Mouse (Mus musculus): ENCODE results near the gene Acox3.
A peak's percentile ranks its signal among the peaks of the same experiment; 100 is the strongest.

Gene Acox3

DNA sequence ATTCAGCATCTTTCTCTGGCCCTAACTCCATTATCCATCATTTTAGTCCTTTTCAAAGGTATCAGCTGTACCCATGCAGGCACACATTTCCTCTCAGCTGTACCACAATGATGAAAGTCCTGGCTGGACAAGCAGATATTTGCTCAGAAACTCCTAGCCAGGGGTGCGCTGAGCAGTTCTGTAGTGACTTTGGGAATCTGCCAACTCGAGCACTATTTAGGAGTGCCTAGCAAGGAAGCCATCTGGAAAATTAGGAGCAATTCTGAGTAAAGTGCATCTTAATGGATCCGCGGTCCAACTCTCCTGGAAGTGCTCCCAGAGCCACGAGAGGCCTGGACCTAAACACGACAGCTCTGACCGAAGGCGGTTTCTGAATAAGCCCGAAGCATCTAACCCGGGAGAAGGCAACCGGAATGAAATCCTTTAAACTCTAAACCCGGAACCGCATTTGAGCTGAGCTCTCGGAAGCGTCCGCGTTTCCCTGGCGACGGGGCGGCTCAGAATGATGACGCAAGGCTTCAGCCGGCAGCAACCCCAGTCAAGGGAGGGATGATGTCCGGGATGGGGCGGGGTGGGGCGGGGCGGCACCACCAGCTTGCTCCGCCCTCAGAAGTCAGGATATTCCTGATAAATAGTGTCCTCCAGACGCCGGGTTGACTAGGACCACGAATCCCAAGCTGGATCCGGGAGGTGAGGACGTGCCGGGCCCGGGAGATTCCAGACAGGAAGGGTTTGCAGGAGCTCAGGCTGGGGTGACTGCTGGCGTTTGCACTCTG, at the start of gene Acox3:
Gene Acox3 (plus strand): TSS at position 596 of the 776 bp plus-strand sequence.
- DNase-seq = peak; percentile 94

DNA sequence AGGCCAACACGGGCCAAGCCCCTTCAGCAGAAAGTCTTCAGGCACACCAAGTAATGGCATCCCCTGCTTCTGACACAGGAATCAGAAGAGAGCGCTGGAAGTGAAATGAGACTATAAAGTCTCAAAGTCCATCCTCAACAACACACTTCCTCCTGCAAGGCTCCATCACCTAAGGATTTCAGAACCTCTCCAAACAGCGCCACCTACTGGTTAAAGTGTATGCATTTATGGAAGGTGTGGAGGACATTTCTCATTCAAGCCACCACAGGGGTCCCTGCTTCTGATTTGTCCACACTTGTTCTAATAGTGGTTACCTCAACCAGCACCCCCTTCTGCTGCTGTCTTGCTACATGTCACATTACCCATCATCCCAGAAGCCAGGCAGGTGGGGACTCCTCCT, 46.6 kb upstream of the Acox3 start:
- DNase-seq = no peak

DNA sequence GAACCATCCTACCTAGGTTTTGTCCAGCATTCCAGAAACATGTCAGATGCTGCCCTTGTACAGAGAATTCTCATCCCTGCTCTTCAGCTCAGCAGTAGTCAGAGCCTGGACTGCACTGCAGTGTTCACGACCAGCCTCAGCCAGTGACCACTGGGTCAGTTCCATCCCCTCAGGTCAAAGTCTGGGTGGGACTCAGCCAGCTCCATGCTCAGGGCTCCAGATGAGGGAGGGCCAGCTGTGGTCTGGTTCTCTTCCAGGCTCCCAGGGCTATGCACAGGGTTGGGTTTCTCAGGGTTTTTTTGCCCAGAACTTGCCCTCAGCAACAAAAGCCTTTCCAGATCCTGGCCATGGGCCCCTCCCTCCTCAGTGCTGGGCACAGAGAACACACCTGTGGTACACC, 45.4 kb upstream of the Acox3 start:
- DNase-seq = no peak

DNA sequence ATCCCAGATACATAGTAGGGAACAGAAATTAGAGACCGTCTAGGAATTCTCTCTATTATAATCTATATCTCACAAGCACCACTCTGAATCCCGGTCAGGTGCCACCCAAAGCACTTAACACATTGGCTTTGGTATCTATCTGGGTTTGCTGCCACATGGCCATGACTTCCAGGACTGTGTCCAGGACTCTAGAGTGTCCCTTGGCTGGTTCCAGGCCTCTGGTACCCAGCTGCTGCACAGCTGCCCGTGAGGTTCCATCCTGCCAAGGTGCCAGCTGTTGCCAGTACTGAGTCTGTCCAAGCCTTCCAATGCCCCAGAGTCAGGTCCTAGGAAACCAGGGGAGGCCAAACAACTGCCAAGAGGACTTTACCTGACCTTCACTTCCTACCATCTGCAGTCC, 44.8 kb upstream of the Acox3 start:
- DNase-seq = no peak

DNA sequence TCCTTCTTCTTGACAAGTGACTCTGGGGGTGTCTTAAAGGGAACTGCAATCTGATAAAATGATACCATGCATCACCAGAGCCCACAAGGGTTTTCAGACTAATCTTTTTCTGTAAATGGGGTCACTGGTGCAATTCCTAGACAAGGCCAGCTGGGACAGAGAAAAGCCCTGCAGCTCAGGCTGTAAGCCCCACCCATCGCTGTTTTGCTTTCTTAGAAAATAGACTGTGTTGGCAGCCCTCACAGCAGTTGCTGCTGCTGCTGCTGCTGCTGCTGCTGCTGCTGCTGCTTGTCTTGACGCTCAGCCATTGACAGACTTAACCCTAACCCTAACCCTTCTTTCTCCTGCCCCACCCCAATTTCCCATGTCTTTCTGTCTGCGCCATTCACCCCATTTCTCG, 43.3 kb upstream of the Acox3 start:
- DNase-seq = no peak

DNA sequence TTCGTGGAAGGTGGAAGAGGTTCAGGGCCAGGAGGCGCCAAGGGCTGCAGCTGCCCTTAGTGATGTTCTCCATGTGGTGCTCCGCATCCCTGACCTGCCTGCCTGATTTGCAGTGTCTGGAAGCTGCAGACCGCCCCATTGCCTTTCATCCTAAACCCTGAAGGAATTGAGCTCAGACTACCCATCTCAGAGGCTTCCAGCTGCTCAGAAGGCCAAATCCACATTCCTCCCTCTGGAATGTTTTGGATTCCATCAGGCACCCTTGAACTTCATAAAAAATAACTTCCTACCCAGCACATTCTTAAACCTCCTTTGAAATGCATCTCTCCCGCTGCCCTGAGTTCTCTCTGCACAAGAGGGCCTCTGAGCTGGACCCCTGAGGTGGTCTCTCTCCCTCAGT, 42.3 kb upstream of the Acox3 start:
- no peak for DNase-seq

DNA sequence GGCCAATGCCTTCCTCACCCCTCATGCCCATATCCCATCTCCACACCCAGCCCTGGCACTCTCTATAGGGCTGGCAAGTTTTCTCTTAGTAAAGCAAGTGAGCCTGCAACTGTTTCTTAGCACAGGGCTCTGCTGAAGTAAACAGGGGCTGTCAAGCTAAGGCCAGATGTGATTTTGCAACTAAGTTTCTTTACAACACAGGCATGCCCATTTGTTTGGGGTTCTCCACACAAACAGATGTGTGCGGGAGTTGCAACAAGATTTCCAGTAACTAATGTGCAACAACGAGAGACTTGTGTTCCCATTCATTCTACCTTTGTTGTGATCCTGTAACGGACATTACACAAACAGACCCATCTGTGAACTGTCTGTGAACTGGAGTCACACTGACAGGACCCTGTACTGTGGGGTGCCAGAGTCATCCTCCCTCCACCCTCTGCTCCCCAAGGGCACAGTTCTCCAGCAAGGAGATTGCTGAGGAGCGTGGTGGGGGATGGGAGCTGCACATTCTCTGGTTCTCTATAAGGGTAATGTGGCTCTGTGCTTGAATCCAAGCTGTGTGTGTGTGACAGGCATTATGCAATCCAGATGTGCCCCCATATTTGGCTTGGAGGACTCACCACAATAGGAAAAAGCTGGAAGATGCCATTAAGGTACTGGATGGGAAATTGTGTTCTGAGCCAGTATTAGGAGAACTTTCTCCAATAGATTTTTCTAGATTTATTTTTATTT, 41.6 kb upstream of the Acox3 start:
- DNase-seq = no peak

DNA sequence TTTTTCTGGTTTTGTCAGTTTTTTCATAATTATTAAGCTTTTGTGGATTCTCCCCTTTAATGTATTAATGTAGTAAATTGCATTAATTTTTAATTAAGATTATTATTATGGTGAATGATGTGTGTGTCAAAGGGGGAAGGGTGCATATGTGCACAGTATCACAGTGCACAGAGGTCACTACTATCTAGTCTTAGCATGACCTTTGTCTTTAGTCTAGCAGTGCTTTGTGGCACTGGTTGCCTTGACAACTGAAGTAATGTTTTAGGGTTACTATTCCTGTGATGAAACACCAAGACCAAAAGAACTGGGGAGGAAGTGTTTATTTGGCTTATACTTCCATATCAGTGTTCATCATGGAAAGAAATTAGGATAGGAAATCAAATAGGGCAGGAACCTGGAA, 36.7 kb upstream of the Acox3 start:
- no peak for DNase-seq

DNA sequence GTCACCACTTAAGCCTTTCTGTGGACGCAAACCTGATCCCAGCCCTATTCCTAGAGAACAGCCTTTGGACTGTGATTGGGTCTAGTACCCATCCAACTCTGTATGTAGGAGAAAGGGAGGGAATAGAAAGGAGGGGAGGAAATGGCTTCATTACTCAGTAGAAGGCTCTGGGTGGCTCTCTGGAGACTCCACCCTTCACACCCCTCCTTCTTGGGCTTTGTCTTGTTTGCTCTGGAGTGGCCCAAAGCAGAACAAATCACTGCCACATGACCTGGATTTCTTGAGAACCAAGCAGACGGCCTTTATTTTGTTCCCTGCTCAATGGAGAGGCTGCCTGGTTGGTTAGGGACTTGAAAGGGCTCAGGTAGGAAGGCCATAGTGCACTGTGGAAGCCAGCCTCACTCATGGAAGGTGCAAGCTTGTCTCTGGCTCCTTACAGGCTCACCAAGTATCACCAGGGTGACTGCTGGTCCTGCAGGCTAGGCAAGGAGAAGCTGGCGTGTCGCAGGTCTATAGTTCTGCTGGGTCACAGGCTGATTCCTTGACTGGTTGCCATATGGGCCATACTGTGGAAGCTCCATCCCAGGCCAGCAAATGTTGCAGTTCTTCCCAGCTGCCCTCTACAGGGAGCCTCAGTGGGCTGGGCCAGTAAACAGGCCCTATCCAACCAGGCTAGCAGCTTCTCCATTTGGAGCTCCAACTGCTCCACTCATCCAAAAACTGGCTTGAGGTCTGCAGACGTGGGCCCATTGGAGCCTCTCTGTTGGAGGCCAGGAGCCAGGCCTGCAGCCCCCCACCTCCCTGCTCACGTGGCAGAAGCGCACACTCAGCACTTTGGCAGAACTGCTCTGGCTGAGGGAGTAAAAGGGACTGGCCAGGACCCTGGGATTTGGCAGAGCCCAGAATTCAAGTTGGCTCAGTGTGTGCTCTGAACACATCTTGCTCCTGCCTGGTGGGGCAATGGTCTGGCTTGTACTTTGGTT, 30.7 kb upstream of the Acox3 start:
- DNase-seq = no peak

DNA sequence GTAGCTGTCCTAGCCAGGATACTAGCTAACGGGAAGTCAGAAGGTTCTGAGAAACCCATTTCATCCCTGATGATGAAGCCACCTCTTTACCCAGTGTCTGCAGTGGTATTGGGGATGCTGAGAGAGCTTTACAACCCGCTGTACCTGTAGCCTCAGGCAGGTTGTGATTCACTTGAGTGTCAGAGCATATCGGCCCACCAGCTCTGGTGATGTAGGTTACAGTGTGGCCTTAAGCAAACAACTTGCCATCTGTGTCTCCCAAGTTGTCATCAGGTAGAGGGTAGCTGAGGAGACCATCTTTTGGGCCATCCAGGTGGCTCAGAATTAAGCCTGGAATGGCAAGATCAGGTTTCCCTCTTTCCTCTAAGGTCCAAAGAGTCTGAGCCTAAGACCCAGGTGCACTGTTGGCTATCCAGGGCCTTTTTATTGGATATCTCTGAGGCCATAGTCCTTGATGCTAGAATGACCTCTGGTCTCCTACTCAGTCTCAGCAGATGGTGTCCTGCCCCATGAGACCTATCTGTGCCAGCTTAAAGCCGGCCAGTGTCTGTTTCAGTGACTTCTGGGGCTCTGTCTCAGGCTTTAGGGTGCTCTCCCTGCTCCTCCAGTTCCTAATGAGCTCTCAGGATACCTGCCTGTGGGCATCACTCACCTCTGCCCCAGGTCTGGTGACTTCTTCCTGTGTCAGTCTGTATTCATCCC, 29.9 kb upstream of the Acox3 start:
- no peak for DNase-seq

DNA sequence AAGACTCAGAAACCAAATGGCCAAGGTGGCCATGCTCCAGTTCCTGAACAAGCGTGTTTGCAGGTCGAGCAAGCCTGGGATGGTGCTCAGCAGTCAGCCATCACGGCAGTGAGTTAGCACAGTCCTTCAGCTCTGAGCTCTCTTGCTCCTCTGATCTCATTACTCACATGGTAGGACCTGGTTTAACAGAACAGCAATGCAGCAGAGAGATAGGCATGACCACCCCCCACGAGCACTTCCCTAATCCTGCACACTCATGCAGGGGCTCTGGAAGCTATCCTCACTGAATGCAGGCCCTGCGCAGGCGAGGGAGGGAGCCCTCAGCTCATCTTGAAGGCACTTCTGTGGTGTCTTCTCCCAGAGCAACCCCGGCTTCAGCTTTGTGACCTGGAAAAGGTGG, 26.4 kb upstream of the Acox3 start:
- no peak for DNase-seq

DNA sequence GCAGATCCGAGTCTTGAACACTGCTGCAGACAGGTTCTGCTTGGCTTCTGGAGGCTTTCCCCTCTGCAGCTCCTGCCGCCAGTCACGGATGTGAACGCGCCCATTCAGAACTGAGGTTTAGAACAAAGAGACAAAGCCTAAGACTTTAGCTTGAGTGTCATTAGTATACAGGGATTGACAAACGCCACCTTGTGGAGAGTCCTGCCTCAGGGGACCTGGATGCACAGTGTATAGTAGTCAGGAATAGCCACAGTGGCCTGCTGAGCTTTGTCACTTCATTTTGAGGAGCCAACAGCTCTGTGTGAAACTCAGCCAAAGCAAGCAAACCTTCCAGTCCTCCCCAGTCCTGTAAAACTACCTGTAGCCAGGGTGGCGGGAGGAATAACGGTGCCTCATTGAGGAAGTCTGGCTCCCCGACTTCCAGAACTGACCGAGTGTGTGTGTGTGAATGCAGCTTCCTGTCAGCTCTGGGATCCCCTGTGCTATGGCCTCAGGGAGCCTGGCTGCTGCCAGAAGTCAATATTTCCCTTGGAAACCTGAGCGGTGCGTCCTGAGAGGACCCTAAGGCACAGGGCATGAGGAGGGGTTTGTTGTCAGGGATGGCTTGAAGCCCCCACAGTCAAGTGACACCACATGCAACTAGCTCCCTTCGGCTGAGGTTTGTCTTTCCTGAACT, 24.8 kb upstream of the Acox3 start:
- DNase-seq = no peak

DNA sequence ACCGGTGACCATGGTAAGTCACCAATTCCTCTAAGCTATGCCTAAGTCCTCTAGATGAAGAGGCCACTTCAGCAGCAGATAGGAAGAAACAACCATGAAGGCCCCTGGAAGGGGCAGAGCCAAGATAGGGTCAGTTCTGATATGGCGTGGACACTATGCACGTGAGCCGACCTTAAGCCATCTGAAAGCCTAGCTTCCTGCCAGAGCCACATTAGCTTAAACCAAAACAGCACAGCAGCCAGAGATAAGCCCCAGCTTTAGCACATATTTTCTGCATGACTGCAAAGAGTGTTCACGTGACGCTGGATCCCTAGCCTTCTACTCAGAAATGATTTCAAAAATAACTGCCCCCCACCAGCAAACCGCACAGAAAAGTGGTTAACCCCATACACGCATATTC, 23.4 kb upstream of the Acox3 start:
- no peak for DNase-seq

DNA sequence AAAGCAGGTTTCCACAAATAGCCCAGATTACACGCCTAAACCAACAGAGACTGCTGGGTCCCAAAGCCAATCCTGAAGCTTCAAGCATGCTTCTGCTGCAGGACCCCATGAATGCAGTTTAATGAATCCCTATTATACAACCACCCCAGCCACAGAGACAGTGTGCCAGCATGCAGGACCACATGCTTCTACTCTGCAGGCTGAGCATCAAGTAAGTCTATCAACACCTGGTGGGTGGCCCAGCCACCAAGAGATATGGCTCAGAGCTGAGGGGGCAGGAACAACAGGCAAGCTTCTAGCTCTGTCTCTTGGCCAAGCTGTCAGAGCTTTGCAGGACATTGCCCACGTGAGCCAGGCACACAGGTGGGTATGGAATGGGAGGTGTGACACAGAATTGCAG, 20.2 kb upstream of the Acox3 start:
- DNase-seq = no peak

DNA sequence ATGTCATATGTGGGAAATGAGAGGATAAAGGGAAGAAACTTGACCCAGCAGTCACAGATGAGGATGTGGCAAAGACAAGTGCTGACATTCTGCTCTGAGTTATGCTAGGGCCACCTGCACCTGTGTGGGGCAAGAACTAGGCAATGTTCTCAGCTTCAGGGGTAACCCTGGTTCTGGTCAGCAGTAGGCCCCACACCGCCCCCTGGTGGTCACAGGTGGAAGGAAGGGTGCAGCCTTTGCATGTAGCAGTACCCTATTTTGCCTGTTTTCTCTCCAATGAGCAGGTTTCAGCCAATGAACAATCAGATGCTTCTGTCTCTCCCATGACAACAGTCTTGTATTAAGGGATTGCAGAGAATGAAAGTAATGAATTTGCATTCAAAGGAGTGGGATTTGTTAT, 19.4 kb upstream of the Acox3 start:
- peak; percentile 88 to 89 for DNase-seq

DNA sequence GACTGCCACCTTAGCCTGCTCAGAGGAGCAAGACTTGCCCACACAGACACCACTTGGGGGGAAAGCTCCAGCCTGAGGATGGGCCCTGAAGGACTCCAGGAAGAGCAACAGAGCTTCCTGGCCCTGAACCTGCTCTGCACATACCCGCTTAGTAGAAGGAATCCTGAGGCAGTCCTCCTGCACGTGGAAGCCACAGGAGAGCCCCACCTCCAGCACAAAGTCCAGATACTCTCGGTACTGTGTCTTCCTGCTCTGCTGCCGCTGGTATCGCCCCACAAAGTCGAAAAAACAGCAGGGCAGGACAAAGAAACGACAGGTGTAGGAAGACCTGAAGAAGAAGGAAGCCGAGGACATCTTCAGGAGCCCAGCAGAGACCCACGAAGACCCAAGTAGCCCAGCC, 17.6 kb upstream of the Acox3 start:
- no peak for DNase-seq

DNA sequence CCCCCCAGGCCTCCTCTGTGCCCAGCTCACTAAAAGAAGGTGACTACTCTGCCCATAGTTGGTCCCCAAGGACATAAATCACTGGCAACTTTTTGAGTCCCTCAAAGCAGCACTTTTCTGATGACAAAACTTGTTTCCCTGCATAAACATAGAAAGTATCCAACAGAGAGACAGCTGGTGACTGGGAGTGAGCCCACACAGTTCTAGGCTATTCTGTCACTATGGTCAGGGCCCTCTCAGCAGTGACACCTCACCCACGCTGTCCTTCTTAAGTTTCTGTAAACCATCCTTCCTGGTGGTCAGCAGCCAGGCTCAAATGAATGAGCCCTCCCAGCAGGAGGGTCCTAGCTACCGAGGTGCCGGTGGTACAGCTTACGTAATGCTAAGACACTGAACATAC, 16.2 kb upstream of the Acox3 start:
- no peak for DNase-seq

DNA sequence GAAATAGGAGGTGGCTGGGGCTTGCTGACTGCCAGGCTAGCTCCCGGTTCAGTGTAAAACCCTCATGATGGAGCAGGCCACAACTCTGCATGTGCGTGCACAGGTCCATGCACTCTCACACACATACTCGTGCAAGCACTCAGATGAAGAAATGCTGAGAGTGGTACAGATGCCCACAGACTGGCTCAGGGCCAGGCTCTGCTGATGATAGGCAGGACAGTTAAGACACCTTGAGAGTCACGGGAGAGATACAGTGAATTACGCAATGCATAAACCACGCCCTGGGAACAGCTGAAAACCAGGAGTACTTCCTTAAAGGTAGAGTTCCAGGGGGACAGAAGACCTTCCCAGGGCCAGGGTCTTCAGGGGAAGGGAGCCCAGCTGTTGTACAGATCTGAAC, 11.3 kb upstream of the Acox3 start:
- no peak for DNase-seq

DNA sequence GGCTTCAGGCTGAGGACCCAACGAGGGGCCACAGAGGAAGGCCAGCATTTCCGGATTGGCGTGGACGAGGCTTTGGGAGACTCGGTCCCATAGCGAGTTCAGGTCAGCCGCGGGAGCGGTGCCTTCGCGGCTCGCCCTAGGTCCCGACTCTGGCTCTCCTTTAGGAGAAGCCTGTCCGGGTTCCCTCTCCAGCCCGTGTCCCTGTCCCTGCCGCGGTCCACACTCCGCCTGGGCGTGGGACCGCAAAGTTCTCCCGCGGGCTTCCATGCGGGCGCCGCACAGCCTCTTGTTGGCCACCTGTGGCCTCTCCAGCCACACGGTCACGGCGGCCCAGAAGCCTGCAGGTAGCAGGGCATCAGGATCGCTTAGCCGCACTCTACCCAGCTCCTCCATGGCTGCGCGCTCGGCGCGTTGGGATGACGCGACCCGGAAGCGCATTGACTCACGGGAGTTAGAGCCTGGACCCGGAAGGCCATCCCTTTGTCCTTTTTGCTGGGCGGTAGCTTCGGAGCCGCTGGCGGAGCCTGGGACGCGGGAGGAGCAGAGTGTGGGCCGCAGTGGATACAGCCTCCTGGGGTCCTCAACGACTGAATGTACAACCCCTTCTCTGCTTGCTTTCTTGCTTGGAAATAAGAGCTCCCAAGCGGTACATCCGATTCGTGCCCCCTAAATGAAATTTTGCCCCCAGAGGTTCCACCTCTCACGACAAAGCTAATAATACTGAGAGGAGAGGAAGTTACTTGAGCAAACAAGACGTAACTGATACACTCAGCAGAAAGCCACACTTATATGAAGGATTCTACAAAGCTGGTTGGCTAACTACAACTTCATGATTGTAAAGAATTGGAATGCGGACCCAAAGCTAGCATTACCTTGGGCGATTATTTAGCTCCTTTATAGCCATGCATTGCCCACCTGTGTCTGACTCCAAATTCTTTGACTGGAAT, 7.9 kb upstream of the Acox3 start, which contains the start of gene Trmt44:
Gene Trmt44 (minus strand): TSS at position 418 of the 947 bp plus-strand sequence.
- DNase-seq = peak; percentile 90 to 91

DNA sequence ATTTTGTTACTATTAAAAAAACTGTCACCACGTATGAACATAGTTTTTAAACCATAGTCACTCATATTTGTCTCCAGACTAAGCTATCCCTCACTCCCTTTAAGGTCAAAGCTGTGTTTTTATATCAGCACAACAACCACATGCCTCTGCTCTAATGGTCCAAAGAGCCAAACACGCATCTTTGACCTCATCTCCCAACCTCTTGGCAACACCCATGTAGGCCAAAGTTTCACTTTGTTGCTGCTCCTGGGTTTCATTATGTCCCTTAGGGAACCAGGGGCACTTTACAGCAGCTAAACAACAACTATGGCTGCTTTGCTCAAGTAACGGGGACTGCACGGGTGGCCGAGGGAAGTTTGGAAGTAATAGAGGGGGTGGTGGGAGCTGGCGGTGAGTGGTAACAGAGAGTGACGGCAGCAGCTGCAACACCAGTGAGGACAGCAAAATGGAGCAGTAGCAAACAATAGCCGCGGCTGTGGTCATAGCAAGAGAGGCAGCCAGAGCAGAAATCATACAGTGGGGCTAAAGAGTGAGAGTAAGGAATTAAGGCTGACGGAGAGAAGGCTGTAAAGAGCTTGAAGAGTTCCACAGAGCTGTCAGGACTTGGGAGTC, 6.3 kb upstream of the Acox3 start:
- no peak for DNase-seq
